Mouse (Mus musculus) lung, embryonic 16.5 days (tissue): Measurements from ENCODE around the gene Gm20458. TPM values are rescaled to one million over a fixed set of nuclear protein-coding genes. Genes with fewer than 3 reads are reported as not detected.

Experiments
- ATAC-seq: fragments of 200-750 bp; cut with Nextera tagmentation; 2 replicates; pipeline ENCODE4 v1.8.0; 2017; ENCODE audit warnings: low read depth, mild to moderate bottlenecking, moderate library complexity
- H3K27ac ChIP-seq: fragments of 300-500 bp; sonication (generic); 2 replicates; pipeline ENCODE4 v1.5.1; 2014; ENCODE audit warnings: mild to moderate bottlenecking, control low read depth, low read length
- H3K27me3 ChIP-seq: fragments of 300-500 bp; sonication (generic); 2 replicates; pipeline ENCODE4 v1.6.1; 2014; ENCODE audit warnings: low read depth, low read length, mixed read lengths; ENCODE audit not compliant: control insufficient read depth, insufficient read depth
- H3K36me3 ChIP-seq: fragments of 300-500 bp; sonication (generic); 2 replicates; pipeline ENCODE4 v1.6.1; 2014; ENCODE audit warnings: low read length; ENCODE audit not compliant: control insufficient read depth, insufficient read depth
- H3K4me1 ChIP-seq: fragments of 300-500 bp; sonication (generic); replicated peaks from 2 replicates; pipeline ENCODE4 v1.6.1; 2014; ENCODE audit warnings: low read length, mixed read lengths; ENCODE audit not compliant: control insufficient read depth, insufficient read depth
- H3K4me2 ChIP-seq: fragments of 300-500 bp; sonication (generic); 2 replicates; pipeline ENCODE4 v1.6.1; 2014; ENCODE audit warnings: low read depth, low read length, control low read depth
- H3K4me3 ChIP-seq: fragments of 300-500 bp; sonication (generic); 2 replicates; pipeline ENCODE4 v1.5.1; 2014; ENCODE audit warnings: mild to moderate bottlenecking, low read length, control low read depth
- H3K9ac ChIP-seq: fragments of 300-500 bp; sonication (generic); 2 replicates; pipeline ENCODE4 v1.6.1; 2014; ENCODE audit warnings: low read length, control low read depth
- H3K9me3 ChIP-seq: fragments of 300-500 bp; sonication (generic); 2 replicates; pipeline ENCODE4 v1.6.1; 2016; ENCODE audit warnings: low read length; ENCODE audit not compliant: control insufficient read depth
- WGBS: fragments of 180-500 bp; shearing (Covaris S2); extraction: QIAGEN DNeasy Blood & Tissue Kit; methylation state at CpG from one replicate; pipeline ENCODE4 v1.1.7; 2014; 5-methylcytosine and 5-hydroxymethylcytosine counted together
- polyA plus RNA-seq: library from polyadenylated mRNA; unstranded; fragments of >200 nt; fragmentation: Nextera tagmentation; extraction: Ambion mirVana; gene quantifications from 2 replicates; pipeline ENCODE4 v1.2.1, GENCODE M21; 2015

Gene Gm20458
- polyA plus RNA-seq, 1 experiment from 2014 or later = 15.2 TPM

- H3K4me1 ChIP-seq = peaks cover 53% of the 10 kb centered on the region
- H3K9ac ChIP-seq = no peak overlapping the region
- no peaks in the 10 kb centered on the region for H3K27me3 ChIP-seq
- H3K27ac ChIP-seq = peak overlapping the region; percentile 94
- no peak overlapping the region for H3K4me3 ChIP-seq
- no peak overlapping the region for H3K4me2 ChIP-seq
- WGBS = 23% methylated on average over 10 of the region's 10 CpGs
- ATAC-seq = peak; percentile 73
- H3K9me3 ChIP-seq = no peaks in the 10 kb centered on the region
- H3K36me3 ChIP-seq = no peaks in the 10 kb centered on the region
These were observed 5.9 kb upstream of the Gm20458 start for GRCm38 (mm10) chr2:164454846-164455245.

DNA sequence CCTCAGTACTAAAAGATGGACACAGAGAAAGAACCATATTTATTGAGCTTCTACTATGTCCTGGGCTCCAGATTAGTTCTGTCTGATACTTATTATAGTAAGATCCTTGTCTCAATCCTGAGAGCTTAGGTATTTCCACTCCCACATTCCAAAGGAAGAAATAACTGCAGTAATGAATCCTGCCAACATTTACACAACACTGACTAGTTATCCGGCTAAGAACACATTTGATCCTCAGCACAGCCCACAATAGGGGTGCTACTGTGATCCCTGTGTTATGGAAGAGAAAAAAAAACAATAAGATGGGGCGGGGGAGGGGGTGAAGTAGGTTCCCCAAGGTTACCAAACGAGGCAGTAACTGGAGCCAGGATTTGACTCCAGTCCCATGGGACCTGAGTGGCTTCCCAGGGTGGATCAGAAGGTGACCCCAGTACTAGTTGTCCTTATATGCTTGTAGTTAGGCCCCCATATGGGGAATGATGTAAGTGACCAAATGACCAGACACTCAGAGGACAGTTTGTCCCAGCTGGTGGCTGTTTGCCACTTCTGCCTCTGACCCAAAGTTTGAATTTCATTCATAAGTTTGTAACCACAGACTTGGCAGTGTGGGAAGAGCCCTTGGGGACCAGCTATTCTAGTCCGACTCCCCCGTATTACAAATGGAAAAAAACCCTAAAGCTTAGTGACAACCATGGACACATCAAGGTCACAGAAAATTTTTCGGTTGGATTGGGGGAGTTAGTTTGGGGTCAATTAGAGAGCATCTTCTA is 5.2 kb upstream of the Gm20458 start:
- H3K4me2 ChIP-seq = no peak overlapping the region
- H3K9me3 ChIP-seq = no peaks in the 10 kb centered on the region
- no peaks in the 10 kb centered on the region for H3K27me3 ChIP-seq
- H3K4me3 ChIP-seq = no peak overlapping the region
- peak overlapping the region; percentile 94 for H3K27ac ChIP-seq
- WGBS = 52% methylated on average over 6 of the region's 6 CpGs
- peak; percentile 10; the same call in 1 of the 2 replicates for ATAC-seq
- H3K9ac ChIP-seq = no peak overlapping the region
- peaks cover 53% of the 10 kb centered on the region for H3K4me1 ChIP-seq
- H3K36me3 ChIP-seq = no peaks in the 10 kb centered on the region

GRCm38 (mm10) chr2:164456413-164456812 is 4.4 kb upstream of the Gm20458 start:
- ATAC-seq = no peak
- Histone ChIP-seq H3K4me1 (peaks cover 53% of the 10 kb centered on the region), H3K4me2 (peak overlapping the region; percentile 32), H3K9me3 (no peaks in the 10 kb centered on the region), H3K9ac (peak overlapping the region; percentile 29), H3K27me3 (no peaks in the 10 kb centered on the region), H3K36me3 (no peaks in the 10 kb centered on the region), H3K27ac (peak overlapping the region; percentile 94), H3K4me3 (no peak overlapping the region)
- WGBS = 60% methylated on average over 1 of the region's 1 CpGs

GRCm38 (mm10) chr2:164456864-164457300 is 3.9 kb upstream of the Gm20458 start, which contains the start of gene Sys1:
TSS of gene Sys1 (plus strand) at chr2:164456964.
- H3K36me3 ChIP-seq = no peaks in the 10 kb centered on the region
- no peaks in the 10 kb centered on the region for H3K9me3 ChIP-seq
- no peaks in the 10 kb centered on the region for H3K27me3 ChIP-seq
- H3K9ac ChIP-seq = peak within 1 kb of the TSS; percentile 29
- H3K4me1 ChIP-seq = peaks cover 53% of the 10 kb centered on the region
- H3K4me2 ChIP-seq = peak within 1 kb of the TSS; percentile 32
- no peak for ATAC-seq
- 3% methylated on average over 7 of the region's 7 CpGs for WGBS
- peak within 1 kb of the TSS; percentile 94 for H3K27ac ChIP-seq
- 0 out of 2 replicates have a peak within 1 kb of the TSS, but pooled peaks have one; percentile 5 for H3K4me3 ChIP-seq

- H3K27ac ChIP-seq = peak overlapping the region; percentile 87
- peak; percentile 35; the same call in 1 of the 2 replicates for ATAC-seq
- WGBS = 41% methylated on average over 7 of the region's 7 CpGs
These were observed 2.8 kb upstream of the Gm20458 start for GRCm38 (mm10) chr2:164457942-164458341.

DNA sequence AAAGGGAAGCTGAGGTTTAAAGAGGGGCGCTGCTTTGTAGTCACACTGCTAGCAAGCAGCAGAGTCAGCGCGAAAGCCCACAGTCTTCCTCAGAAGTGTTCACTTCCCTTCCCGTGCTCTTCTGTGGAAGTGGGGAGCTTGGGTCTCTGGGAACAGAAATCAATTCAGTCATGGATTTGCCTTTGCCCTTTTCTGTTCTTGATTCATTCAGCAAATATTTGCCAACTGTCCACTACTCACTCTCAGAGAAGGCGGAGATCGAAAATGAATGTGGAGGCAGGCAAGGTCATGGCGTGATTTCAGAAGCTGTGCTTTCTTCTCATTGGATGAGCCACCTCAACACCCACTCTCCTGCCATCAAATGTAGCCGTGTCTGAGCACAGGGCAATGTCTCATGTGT is 2.2 kb upstream of the Gm20458 start:
- Histone ChIP-seq H3K9me3 (no peaks in the 10 kb centered on the region), H3K27me3 (no peaks in the 10 kb centered on the region), H3K36me3 (no peaks in the 10 kb centered on the region), H3K9ac (no peak overlapping the region), H3K27ac (peak overlapping the region; percentile 87), H3K4me1 (peaks cover 44% of the 10 kb centered on the region), H3K4me2 (peak overlapping the region; percentile 27; the same call in 1 of the 2 replicates), H3K4me3 (no peak overlapping the region)
- 57% methylated on average over 8 of the region's 8 CpGs for WGBS
- ATAC-seq = no peak

More at GRCm38 (mm10) chr2:164457942-164458341, 2.8 kb upstream of the Gm20458 start:
- Histone ChIP-seq H3K9ac (no peak overlapping the region), H3K27me3 (no peaks in the 10 kb centered on the region), H3K36me3 (no peaks in the 10 kb centered on the region), H3K4me1 (peaks cover 50% of the 10 kb centered on the region), H3K9me3 (no peaks in the 10 kb centered on the region), H3K4me3 (no peak overlapping the region), H3K4me2 (no peak overlapping the region)

- peaks cover 10% of the 10 kb centered on the region for H3K36me3 ChIP-seq
- no peak overlapping the region for H3K4me2 ChIP-seq
- no peak overlapping the region for H3K27ac ChIP-seq
- ATAC-seq = no peak
- no peaks in the 10 kb centered on the region for H3K9me3 ChIP-seq
- H3K27me3 ChIP-seq = no peaks in the 10 kb centered on the region
- no peak overlapping the region for H3K9ac ChIP-seq
- H3K4me1 ChIP-seq = peaks cover 11% of the 10 kb centered on the region
- no peak overlapping the region for H3K4me3 ChIP-seq
These were observed 4.4 kb downstream of the Gm20458 start for GRCm38 (mm10) chr2:164465161-164465560.

DNA sequence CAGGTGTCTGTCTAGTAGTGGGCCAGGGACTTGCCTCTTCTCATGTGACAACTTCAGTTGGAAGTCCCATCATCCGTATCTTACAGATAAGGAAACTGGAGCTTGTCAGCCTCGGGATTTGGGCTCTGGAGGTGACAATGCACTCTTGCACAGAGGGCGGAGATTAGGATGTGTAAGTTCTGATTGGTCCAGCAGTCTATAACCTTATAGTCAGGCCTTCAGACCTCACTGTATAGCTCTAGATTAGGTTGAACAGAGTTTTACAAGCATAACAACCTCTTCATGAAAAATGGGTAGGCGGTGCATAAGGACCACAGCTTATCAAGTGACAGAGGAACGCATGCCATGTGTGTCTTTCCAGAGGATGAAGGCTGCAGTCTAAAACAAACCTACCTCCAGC is 6.0 kb downstream of the Gm20458 start:
- no peak overlapping the region for H3K27ac ChIP-seq
- peaks cover 10% of the 10 kb centered on the region for H3K36me3 ChIP-seq
- no peak overlapping the region for H3K9ac ChIP-seq
- no peaks in the 10 kb centered on the region for H3K9me3 ChIP-seq
- 68% methylated on average over 5 of the region's 5 CpGs for WGBS
- peaks cover 8% of the 10 kb centered on the region for H3K4me1 ChIP-seq
- no peaks in the 10 kb centered on the region for H3K27me3 ChIP-seq
- H3K4me3 ChIP-seq = no peak overlapping the region
- H3K4me2 ChIP-seq = no peak overlapping the region
- ATAC-seq = no peak

DNA sequence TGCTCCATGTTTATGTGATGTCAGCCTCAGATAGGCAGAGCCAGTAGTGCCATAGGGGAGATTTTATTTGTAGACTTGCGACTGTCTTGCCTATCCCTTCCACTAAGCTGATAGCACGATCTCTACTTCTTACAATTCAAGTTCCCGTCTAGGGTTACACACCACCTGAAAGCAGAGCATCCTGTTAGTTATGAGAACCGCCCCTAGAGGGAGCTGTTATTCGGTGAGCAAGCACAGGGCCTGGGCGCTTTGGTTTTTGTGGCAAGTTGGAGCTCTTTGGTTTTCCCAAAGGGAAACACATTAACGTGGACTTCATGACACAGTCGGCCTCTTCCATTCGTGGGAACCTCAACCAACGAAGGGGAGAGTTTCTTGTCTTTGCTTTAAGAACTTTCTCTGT is 9.5 kb downstream of the Gm20458 start:
- Histone ChIP-seq H3K4me3 (no peak overlapping the region), H3K4me2 (no peak overlapping the region), H3K36me3 (no peaks in the 10 kb centered on the region; the same call in 1 of the 2 replicates), H3K27me3 (no peaks in the 10 kb centered on the region), H3K4me1 (no peaks in the 10 kb centered on the region), H3K27ac (no peak overlapping the region), H3K9me3 (no peaks in the 10 kb centered on the region), H3K9ac (no peak overlapping the region)
- WGBS = 26% methylated on average over 10 of the region's 10 CpGs
- no peak for ATAC-seq
